Mouse (Mus musculus) forebrain, embryonic 11.5 days (tissue): ENCODE results near the gene Gng2. TPM values are rescaled to one million over a fixed set of nuclear protein-coding genes. Genes with fewer than 3 reads are reported as not detected.
A peak's percentile ranks its signal among the peaks of the same experiment; 100 is the strongest.

ENCODE experiments used
- ATAC-seq: fragments of 200-750 bp; cut with Nextera tagmentation; replicated peaks from 2 replicates; pipeline ENCODE4 v1.8.0; 2017; ENCODE audit warnings: moderate TSS enrichment; ENCODE audit not compliant: low FRiP score
- DNase-seq: peaks from one replicate; pipeline ENCODE4 v3.0.0-alpha.2; 2017; ENCODE audit warnings: low spot score
- H3K27ac ChIP-seq: fragments of 300-500 bp; sonication (generic); 2 replicates; pipeline ENCODE4 v1.5.1; 2014; ENCODE audit warnings: low read depth, low read length
- H3K27me3 ChIP-seq: fragments of 300-500 bp; sonication (generic); 2 replicates; pipeline ENCODE4 v1.6.1; 2014; ENCODE audit warnings: mild to moderate bottlenecking, low read length, mixed read lengths; ENCODE audit not compliant: control insufficient read depth, insufficient read depth
- H3K36me3 ChIP-seq: fragments of 300-500 bp; sonication (generic); 2 replicates; pipeline ENCODE4 v1.6.1; 2014; ENCODE audit warnings: mild to moderate bottlenecking, low read length, moderate library complexity, mixed read lengths; ENCODE audit not compliant: control insufficient read depth, insufficient read depth
- H3K4me1 ChIP-seq: fragments of 300-500 bp; sonication (generic); replicated peaks from 2 replicates; pipeline ENCODE4 v1.6.1; 2014; ENCODE audit warnings: low read length, mixed read lengths; ENCODE audit not compliant: control insufficient read depth, insufficient read depth
- H3K4me2 ChIP-seq: fragments of 300-500 bp; sonication (generic); 2 replicates; pipeline ENCODE4 v1.6.1; 2014; ENCODE audit warnings: low read depth, mild to moderate bottlenecking, low read length, moderate library complexity, mixed read lengths; ENCODE audit not compliant: severe bottlenecking
- H3K4me3 ChIP-seq: fragments of 300-500 bp; sonication (generic); 2 replicates; pipeline ENCODE4 v1.5.1; 2014; ENCODE audit warnings: low read depth, low read length
- H3K9ac ChIP-seq: fragments of 300-500 bp; sonication (generic); 2 replicates; pipeline ENCODE4 v1.6.1; 2014; ENCODE audit warnings: low read length
- H3K9me3 ChIP-seq: fragments of 300-500 bp; sonication (generic); 2 replicates; pipeline ENCODE4 v1.6.1; 2016; ENCODE audit warnings: low read length, mixed read lengths; ENCODE audit not compliant: control insufficient read depth
- WGBS: fragments of 180-500 bp; shearing (Covaris S2); extraction: QIAGEN DNeasy Blood & Tissue Kit; methylation state at CpG from one replicate; pipeline ENCODE4 v1.1.7; 2014; 5-methylcytosine and 5-hydroxymethylcytosine counted together
- polyA plus RNA-seq: library from polyadenylated mRNA; unstranded; fragments of >200 nt; fragmentation: Nextera tagmentation; extraction: Ambion mirVana; gene quantifications from 2 replicates; pipeline ENCODE4 v1.2.1, GENCODE M21; 2014

Gene Gng2
- polyA plus RNA-seq, 1 experiment from 2014 or later = 142 TPM

- no peak overlapping the region for H3K9ac ChIP-seq
- no peak overlapping the region for H3K4me3 ChIP-seq
- H3K9me3 ChIP-seq = no peaks in the 10 kb centered on the region
- H3K4me2 ChIP-seq = no peak overlapping the region
- no peaks in the 10 kb centered on the region for H3K36me3 ChIP-seq
- no peaks in the 10 kb centered on the region for H3K4me1 ChIP-seq
- no peaks in the 10 kb centered on the region for H3K27me3 ChIP-seq
- ATAC-seq (no peak), DNase-seq (no peak)
- WGBS = 79% methylated on average over 2 of the region's 2 CpGs
- H3K27ac ChIP-seq = no peak overlapping the region
Observed at GRCm38 (mm10) chr14:19858279-19858678, 119.1 kb downstream of the Gng2 start.

- Histone ChIP-seq H3K4me3 (no peak overlapping the region), H3K27me3 (no peaks in the 10 kb centered on the region), H3K9me3 (no peaks in the 10 kb centered on the region), H3K4me1 (no peaks in the 10 kb centered on the region), H3K36me3 (no peaks in the 10 kb centered on the region), H3K27ac (no peak overlapping the region), H3K9ac (no peak overlapping the region), H3K4me2 (no peak overlapping the region)
- no peak for ATAC-seq
- no peak for DNase-seq
- 53% methylated on average over 3 of the region's 3 CpGs for WGBS
Observed at GRCm38 (mm10) chr14:19853471-19853870, 124.0 kb downstream of the Gng2 start.

GRCm38 (mm10) chr14:19839600-19840332, 137.7 kb downstream of the Gng2 start:
- no peaks in the 10 kb centered on the region for H3K27me3 ChIP-seq
- 21% methylated on average over 15 of the region's 15 CpGs for WGBS
- no peaks in the 10 kb centered on the region for H3K9me3 ChIP-seq
- DNase-seq (peak; percentile 78), ATAC-seq (peak; percentile 76)
- peak overlapping the region; percentile 51; the same call in 1 of the 2 replicates for H3K9ac ChIP-seq
- H3K4me1 ChIP-seq = 0 out of 2 replicates have a peak, but pooled peaks cover 4% of the 10 kb centered on the region
- no peak overlapping the region for H3K4me3 ChIP-seq
- no peaks in the 10 kb centered on the region for H3K36me3 ChIP-seq
- peak overlapping the region; percentile 39 for H3K4me2 ChIP-seq
- no peak overlapping the region for H3K27ac ChIP-seq

- Histone ChIP-seq H3K36me3 (no peaks in the 10 kb centered on the region), H3K4me2 (no peak overlapping the region), H3K9me3 (no peaks in the 10 kb centered on the region), H3K4me1 (0 out of 2 replicates have a peak, but pooled peaks cover 4% of the 10 kb centered on the region), H3K27ac (no peak overlapping the region), H3K9ac (no peak overlapping the region), H3K4me3 (no peak overlapping the region), H3K27me3 (no peaks in the 10 kb centered on the region)
- WGBS = 82% methylated on average over 3 of the region's 3 CpGs
- no peak for ATAC-seq
- no peak for DNase-seq
Observed at GRCm38 (mm10) chr14:19836289-19836688, 141.1 kb downstream of the Gng2 start.

- peaks cover 9% of the 10 kb centered on the region; the same call in 1 of the 2 replicates for H3K4me1 ChIP-seq
- peaks cover 7% of the 10 kb centered on the region for H3K36me3 ChIP-seq
- H3K9me3 ChIP-seq = no peaks in the 10 kb centered on the region
- no peak overlapping the region for H3K4me3 ChIP-seq
- H3K27ac ChIP-seq = peak overlapping the region; percentile 81
- ATAC-seq (peak; percentile 68), DNase-seq (peak; percentile 73)
- H3K27me3 ChIP-seq = no peaks in the 10 kb centered on the region
- WGBS = 35% methylated on average over 11 of the region's 11 CpGs
- no peak overlapping the region for H3K9ac ChIP-seq
- H3K4me2 ChIP-seq = peak overlapping the region; percentile 5; the same call in 1 of the 2 replicates
Observed at GRCm38 (mm10) chr14:19825481-19825880, 151.9 kb downstream of the Gng2 start.

- Histone ChIP-seq H3K36me3 (peaks cover 7% of the 10 kb centered on the region), H3K9ac (peak within 1 kb of the TSS; percentile 89), H3K4me3 (peak within 1 kb of the TSS; percentile 94), H3K9me3 (no peaks in the 10 kb centered on the region), H3K4me2 (peak within 1 kb of the TSS; percentile 71), H3K27ac (peak within 1 kb of the TSS; percentile 81; the same call in 1 of the 2 replicates), H3K4me1 (peaks cover 9% of the 10 kb centered on the region; the same call in 1 of the 2 replicates), H3K27me3 (no peaks in the 10 kb centered on the region)
- WGBS = under 1% methylated on average over 80 of the region's 80 CpGs
- ATAC-seq (peak; percentile 96), DNase-seq (peak; percentile 96)
Observed at GRCm38 (mm10) chr14:19823321-19824142, 153.9 kb downstream of the Gng2 start, which contains the start of gene Rtraf. Gene Rtraf (minus strand): TSS chr14:19823824.

Other genes starting within 250 kb of the Gng2 start
- gene Nid2, start 226.4 kb downstream of the Gng2 start, polyA plus RNA-seq = 45.2 and 46.6 TPM in 2 replicates
- gene Rtraf, start 153.8 kb downstream of the Gng2 start, polyA plus RNA-seq = 245 and 274 TPM in 2 replicates
- 11.6 and 11.7 TPM in 2 replicates for gene Saysd1, start 160.9 kb upstream of the Gng2 start, polyA plus RNA-seq
- gene Kcnk5, start 204.2 kb upstream of the Gng2 start, polyA plus RNA-seq = 14.9 and 15.4 TPM in 2 replicates